Mouse (Mus musculus): ENCODE data around the gene Nrxn1. TPM values are rescaled to one million over a fixed set of nuclear protein-coding genes. Genes with fewer than 3 reads are reported as not detected.

Gene Nrxn1
- polyA plus RNA-seq, 1 experiment from 2014 or later, result 5.9 TPM

- no peak overlapping the region for H3K4me2 ChIP-seq (ENCODE audit: low read depth, low read length)
- no peaks in the 10 kb centered on the region for H3K27me3 ChIP-seq (ENCODE audit: control insufficient read depth, insufficient read depth, low read length)
- no peak overlapping the region for H3K27ac ChIP-seq (ENCODE audit: low read length)
- no peaks in the 10 kb centered on the region for H3K9me3 ChIP-seq (replicated peaks; ENCODE audit: control insufficient read depth, low read length)
- WGBS, result 87% methylated on average over 6 of the region's 6 CpGs
- H3K4me3 ChIP-seq (replicated peaks; ENCODE audit: low read length), result no peak overlapping the region
- no peak overlapping the region for H3K9ac ChIP-seq (ENCODE audit: low read length)
- no peaks in the 10 kb centered on the region for H3K4me1 ChIP-seq (ENCODE audit: control insufficient read depth, insufficient read depth, low read length)
- ATAC-seq (ENCODE audit: insufficient read depth, low FRiP score), result no peak
- no peaks in the 10 kb centered on the region for H3K36me3 ChIP-seq (ENCODE audit: control insufficient read depth, insufficient read depth, low read length)
These were observed 769.2 kb downstream of the Nrxn1 start for GRCm38 (mm10) chr17:90323674-90324073.

- Histone ChIP-seq H3K36me3 (ENCODE audit: control insufficient read depth, insufficient read depth, low read length) (no peaks in the 10 kb centered on the region), H3K27ac (ENCODE audit: low read length) (no peak overlapping the region), H3K9me3 (replicated peaks; ENCODE audit: control insufficient read depth, low read length) (no peaks in the 10 kb centered on the region), H3K4me1 (ENCODE audit: control insufficient read depth, insufficient read depth, low read length) (no peaks in the 10 kb centered on the region), H3K27me3 (ENCODE audit: control insufficient read depth, insufficient read depth, low read length) (no peaks in the 10 kb centered on the region), H3K9ac (ENCODE audit: low read length) (no peak overlapping the region), H3K4me3 (replicated peaks; ENCODE audit: low read length) (no peak overlapping the region), H3K4me2 (ENCODE audit: low read depth, low read length) (no peak overlapping the region)
- ATAC-seq (ENCODE audit: insufficient read depth, low FRiP score), result no peak
- 47% methylated on average over 4 of the region's 4 CpGs for WGBS
These were observed 820.6 kb downstream of the Nrxn1 start for GRCm38 (mm10) chr17:90272225-90272624.

- H3K4me2 ChIP-seq (ENCODE audit: low read depth, low read length), result no peak overlapping the region
- H3K4me3 ChIP-seq (replicated peaks; ENCODE audit: low read length), result no peak overlapping the region
- H3K4me1 ChIP-seq (ENCODE audit: control insufficient read depth, insufficient read depth, low read length), result no peaks in the 10 kb centered on the region
- no peak overlapping the region for H3K27ac ChIP-seq (ENCODE audit: low read length)
- H3K9me3 ChIP-seq (replicated peaks; ENCODE audit: control insufficient read depth, low read length), result no peaks in the 10 kb centered on the region
- no peak for ATAC-seq (ENCODE audit: insufficient read depth, low FRiP score)
- WGBS, result 34% methylated on average over 4 of the region's 4 CpGs
- H3K27me3 ChIP-seq (ENCODE audit: control insufficient read depth, insufficient read depth, low read length), result no peaks in the 10 kb centered on the region
- no peaks in the 10 kb centered on the region for H3K36me3 ChIP-seq (ENCODE audit: control insufficient read depth, insufficient read depth, low read length)
- H3K9ac ChIP-seq (ENCODE audit: low read length), result no peak overlapping the region
These were observed 821.7 kb downstream of the Nrxn1 start for GRCm38 (mm10) chr17:90271165-90271564.

- H3K4me2 ChIP-seq (ENCODE audit: low read depth, low read length), result no peak overlapping the region
- H3K27me3 ChIP-seq (ENCODE audit: control insufficient read depth, insufficient read depth, low read length), result no peaks in the 10 kb centered on the region
- 74% methylated on average over 2 of the region's 2 CpGs for WGBS
- ATAC-seq (ENCODE audit: insufficient read depth, low FRiP score), result no peak
- H3K9ac ChIP-seq (ENCODE audit: low read length), result no peak overlapping the region
- H3K4me1 ChIP-seq (ENCODE audit: control insufficient read depth, insufficient read depth, low read length), result no peaks in the 10 kb centered on the region
- H3K4me3 ChIP-seq (replicated peaks; ENCODE audit: low read length), result no peak overlapping the region
- H3K36me3 ChIP-seq (ENCODE audit: control insufficient read depth, insufficient read depth, low read length), result no peaks in the 10 kb centered on the region
- no peak overlapping the region for H3K27ac ChIP-seq (ENCODE audit: low read length)
- H3K9me3 ChIP-seq (replicated peaks; ENCODE audit: control insufficient read depth, low read length), result no peaks in the 10 kb centered on the region
These were observed 823.7 kb downstream of the Nrxn1 start for GRCm38 (mm10) chr17:90269143-90269542.

- WGBS, result 43% methylated on average over 5 of the region's 5 CpGs
- Histone ChIP-seq H3K9ac (ENCODE audit: low read length) (no peak overlapping the region), H3K4me3 (replicated peaks; ENCODE audit: low read length) (no peak overlapping the region), H3K36me3 (ENCODE audit: control insufficient read depth, insufficient read depth, low read length) (no peaks in the 10 kb centered on the region), H3K4me1 (ENCODE audit: control insufficient read depth, insufficient read depth, low read length) (no peaks in the 10 kb centered on the region), H3K4me2 (ENCODE audit: low read depth, low read length) (no peak overlapping the region), H3K9me3 (replicated peaks; ENCODE audit: control insufficient read depth, low read length) (no peaks in the 10 kb centered on the region), H3K27me3 (ENCODE audit: control insufficient read depth, insufficient read depth, low read length) (no peaks in the 10 kb centered on the region), H3K27ac (ENCODE audit: low read length) (no peak overlapping the region)
- ATAC-seq (ENCODE audit: insufficient read depth, low FRiP score), result no peak
These were observed 839.3 kb downstream of the Nrxn1 start for GRCm38 (mm10) chr17:90253451-90254131.

GRCm38 (mm10) chr17:90252196-90252595, 840.7 kb downstream of the Nrxn1 start:
- no peak for ATAC-seq (ENCODE audit: insufficient read depth, low FRiP score)
- WGBS, result 61% methylated on average over 1 of the region's 1 CpGs
- no peak overlapping the region for H3K4me2 ChIP-seq (ENCODE audit: low read depth, low read length)
- H3K4me3 ChIP-seq (replicated peaks; ENCODE audit: low read length), result no peak overlapping the region
- no peaks in the 10 kb centered on the region for H3K4me1 ChIP-seq (ENCODE audit: control insufficient read depth, insufficient read depth, low read length)
- no peaks in the 10 kb centered on the region for H3K27me3 ChIP-seq (ENCODE audit: control insufficient read depth, insufficient read depth, low read length)
- no peak overlapping the region for H3K9ac ChIP-seq (ENCODE audit: low read length)
- H3K9me3 ChIP-seq (replicated peaks; ENCODE audit: control insufficient read depth, low read length), result no peaks in the 10 kb centered on the region
- no peak overlapping the region for H3K27ac ChIP-seq (ENCODE audit: low read length)
- H3K36me3 ChIP-seq (ENCODE audit: control insufficient read depth, insufficient read depth, low read length), result no peaks in the 10 kb centered on the region

- ATAC-seq (ENCODE audit: insufficient read depth, low FRiP score), result no peak
- WGBS, result 85% methylated on average over 7 of the region's 7 CpGs
- H3K4me2 ChIP-seq (ENCODE audit: low read depth, low read length), result no peak overlapping the region
These were observed 845.6 kb downstream of the Nrxn1 start for GRCm38 (mm10) chr17:90247071-90247849.

GRCm38 (mm10) chr17:90244339-90244738, 848.5 kb downstream of the Nrxn1 start:
- Histone ChIP-seq H3K4me3 (replicated peaks; ENCODE audit: low read length) (no peak overlapping the region), H3K4me2 (ENCODE audit: low read depth, low read length) (no peak overlapping the region), H3K27me3 (ENCODE audit: control insufficient read depth, insufficient read depth, low read length) (no peaks in the 10 kb centered on the region), H3K4me1 (ENCODE audit: control insufficient read depth, insufficient read depth, low read length) (no peaks in the 10 kb centered on the region), H3K27ac (ENCODE audit: low read length) (no peak overlapping the region), H3K36me3 (ENCODE audit: control insufficient read depth, insufficient read depth, low read length) (no peaks in the 10 kb centered on the region), H3K9ac (ENCODE audit: low read length) (no peak overlapping the region), H3K9me3 (replicated peaks; ENCODE audit: control insufficient read depth, low read length) (no peaks in the 10 kb centered on the region)
- 53% methylated on average over 2 of the region's 2 CpGs for WGBS
- ATAC-seq (ENCODE audit: insufficient read depth, low FRiP score), result no peak

More at GRCm38 (mm10) chr17:90247071-90247849, 845.6 kb downstream of the Nrxn1 start:
- Histone ChIP-seq H3K4me1 (ENCODE audit: control insufficient read depth, insufficient read depth, low read length) (no peaks in the 10 kb centered on the region), H3K9me3 (replicated peaks; ENCODE audit: control insufficient read depth, low read length) (no peaks in the 10 kb centered on the region), H3K4me3 (replicated peaks; ENCODE audit: low read length) (no peak overlapping the region), H3K36me3 (ENCODE audit: control insufficient read depth, insufficient read depth, low read length) (no peaks in the 10 kb centered on the region), H3K9ac (ENCODE audit: low read length) (no peak overlapping the region), H3K27me3 (ENCODE audit: control insufficient read depth, insufficient read depth, low read length) (no peaks in the 10 kb centered on the region), H3K27ac (ENCODE audit: low read length) (no peak overlapping the region)

- H3K9me3 ChIP-seq (replicated peaks; ENCODE audit: control insufficient read depth, low read length), result no peaks in the 10 kb centered on the region
- H3K4me2 ChIP-seq (ENCODE audit: low read depth, low read length), result no peak overlapping the region
- no peaks in the 10 kb centered on the region for H3K27me3 ChIP-seq (ENCODE audit: control insufficient read depth, insufficient read depth, low read length)
- no peaks in the 10 kb centered on the region for H3K4me1 ChIP-seq (ENCODE audit: control insufficient read depth, insufficient read depth, low read length)
- 83% methylated on average over 3 of the region's 3 CpGs for WGBS
- H3K9ac ChIP-seq (ENCODE audit: low read length), result no peak overlapping the region
- no peak for ATAC-seq (ENCODE audit: insufficient read depth, low FRiP score)
- no peak overlapping the region for H3K27ac ChIP-seq (ENCODE audit: low read length)
- H3K36me3 ChIP-seq (ENCODE audit: control insufficient read depth, insufficient read depth, low read length), result no peaks in the 10 kb centered on the region
- no peak overlapping the region for H3K4me3 ChIP-seq (replicated peaks; ENCODE audit: low read length)
These were observed 853.9 kb downstream of the Nrxn1 start for GRCm38 (mm10) chr17:90238964-90239363.
